In genomic region chr12:12781526-12781925, GRCm38 (mm10) we compare ENCODE assay signal across 11 mouse cellular contexts.
DNase-seq lines count a peak whose midpoint lies in the region; ATAC-seq and TF ChIP-seq lines count a peak whose summit lies in the region.
"Had no signal": no experiment of that assay in that cellular context is flagged by ENCODE, and none has a peak within 500 bp of the region (broad histone marks: within the 10 kb centered on the region; RNA-seq: fewer than 3 reads in every experiment).

No protein-coding gene starts in this region.

- no peak for ATAC-seq in kidney, postnatal 0 days (replicated peaks; ENCODE audit: low FRiP score, low read depth)
- ATAC-seq in megakaryocyte-erythroid progenitor cell, adult 5-6 weeks (replicated peaks; ENCODE audit: low FRiP score, low TSS enrichment, poor library complexity, severe bottlenecking): 0 out of 2 replicates have a peak, but pooled peaks have one; percentile 55
- no peak for ATAC-seq in megakaryocyte, adult 5-6 weeks (ENCODE audit: poor library complexity, severe bottlenecking)

- no peak overlapping the region for H3K9ac ChIP-seq in kidney, postnatal 0 days (ENCODE audit: low read depth, low read length)

- no peaks in the 10 kb centered on the region for H3K36me3 ChIP-seq in kidney, postnatal 0 days (ENCODE audit: insufficient read depth, low read length)
- H3K36me3 ChIP-seq in thymus, adult 2 months (ENCODE audit: control insufficient read depth, insufficient read depth, low read length): no peaks in the 10 kb centered on the region
- H3K36me3 ChIP-seq: heart, embryonic 10.5 days had no signal

- WGBS in kidney, postnatal 0 days: 97% methylated on average over 5 of the region's 5 CpGs
- 97% methylated on average over 5 of the region's 5 CpGs for WGBS in thymus, adult 2 months

- no peaks in the 10 kb centered on the region for H3K27me3 ChIP-seq in kidney, postnatal 0 days (ENCODE audit: insufficient read depth, low read length)
- H3K27me3 ChIP-seq in thymus, adult 2 months (ENCODE audit: control insufficient read depth, insufficient read depth, low read length): no peaks in the 10 kb centered on the region

- DNase-seq in kidney, postnatal 0 days (ENCODE audit: low spot score): no peak
- no peak for DNase-seq in kidney, adult 8-10 months
- DNase-seq in thymus, adult 2 months: peak; percentile 14
- no peak for DNase-seq in thymus, postnatal 10 days (ENCODE audit: low spot score in 2 of 2)
- DNase-seq in NIH3T3 (ENCODE audit: low read depth): peak; percentile 4
- DNase-seq: cerebellum, adult 9-10 months; kidney, adult 11 months had no signal

- H3K4me2 ChIP-seq in kidney, postnatal 0 days (ENCODE audit: low read length): no peak overlapping the region
- H3K4me2 ChIP-seq: midbrain, embryonic 11.5 days had no signal

- no peaks in the 10 kb centered on the region for H3K9me3 ChIP-seq in kidney, postnatal 0 days (replicated peaks; ENCODE audit: low read length)
- H3K9me3 ChIP-seq: heart, embryonic 10.5 days had no signal

- TF ChIP-seq POLR2A in thymus, adult 2 months (IDR thresholded peaks at IDR 0.05; ENCODE audit: control insufficient read depth, extremely low read depth, insufficient read depth, low read length, poor library complexity): no peak

- no peak overlapping the region for H3K4me3 ChIP-seq in kidney, postnatal 0 days (replicated peaks; ENCODE audit: low read depth, low read length)
- H3K4me3 ChIP-seq in thymus, adult 2 months (ENCODE audit: control insufficient read depth, insufficient read depth, low read length): no peak overlapping the region
- H3K4me3 ChIP-seq: heart, embryonic 10.5 days had no signal

- H3K27ac ChIP-seq in kidney, postnatal 0 days: no peak overlapping the region
- no peak overlapping the region for H3K27ac ChIP-seq in thymus, adult 2 months (ENCODE audit: control insufficient read depth, insufficient read depth, low read length)
- H3K27ac ChIP-seq: heart, embryonic 10.5 days had no signal

- peak; percentile 46; the same call in 1 of the 2 replicates for TF ChIP-seq CTCF in kidney, postnatal 0 days (IDR thresholded peaks at IDR 0.05; ENCODE audit: low read depth)
- TF ChIP-seq CTCF in thymus, adult 2 months (IDR thresholded peaks at IDR 0.05; ENCODE audit: borderline replicate concordance, control insufficient read depth, extremely low read depth, insufficient read depth, low read length, poor library complexity): no peak

- H3K4me1 ChIP-seq in kidney, postnatal 0 days (replicated peaks; ENCODE audit: insufficient read depth, low read length): no peaks in the 10 kb centered on the region
- H3K4me1 ChIP-seq in thymus, adult 2 months (replicated peaks; ENCODE audit: control insufficient read depth, insufficient read depth, low read length): no peaks in the 10 kb centered on the region

Comparison
In these comparisons a context has a peak if more than half of its experiments do, and no peak if none do; other contexts are left out.
1. DNase-seq: peak in thymus, adult 2 months (single experiment) and NIH3T3 (single experiment); none in kidney, postnatal 0 days (single experiment), kidney, adult 8-10 months (0 of 2) and thymus, postnatal 10 days (0 of 2).